ENCODE assay signal across 13 mouse cellular contexts in the genomic region with DNA sequence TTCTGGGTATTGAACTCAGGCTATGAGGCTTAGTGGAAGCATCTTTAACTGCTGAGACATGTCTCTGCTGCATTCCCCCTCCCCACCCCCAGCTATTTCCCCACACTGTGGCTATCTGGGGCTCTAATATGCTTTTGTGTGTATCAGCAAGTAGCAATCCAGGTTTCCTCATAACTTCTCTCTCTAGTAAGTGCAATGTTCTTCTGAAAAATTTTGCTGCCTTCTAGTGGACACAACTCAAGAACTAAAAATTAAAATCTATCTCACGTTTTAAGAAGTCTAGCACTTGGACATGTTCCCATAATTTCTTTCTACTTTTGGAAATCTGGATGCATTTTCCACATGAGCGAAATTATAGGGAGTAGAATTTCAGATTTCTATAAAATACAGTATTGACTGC. TPM values are rescaled to one million over a fixed set of nuclear protein-coding genes. Genes with fewer than 3 reads are reported as not detected.
DNase-seq lines count a peak whose midpoint lies in the region; ATAC-seq and TF ChIP-seq lines count a peak whose summit lies in the region.
"Had no signal": no experiment of that assay in that cellular context is flagged by ENCODE, and none has a peak within 500 bp of the region (broad histone marks: within the 10 kb centered on the region; RNA-seq: fewer than 3 reads in every experiment).

No protein-coding gene starts in this region.

- 65% methylated on average over 2 of the region's 2 CpGs for WGBS in kidney, postnatal 0 days

- no peak overlapping the region for H3K9ac ChIP-seq in kidney, postnatal 0 days (ENCODE audit: low read depth, low read length)
- H3K9ac ChIP-seq: hindbrain, embryonic 12.5 days had no signal

- no peaks in the 10 kb centered on the region for H3K4me1 ChIP-seq in kidney, postnatal 0 days (replicated peaks; ENCODE audit: insufficient read depth, low read length)
- H3K4me1 ChIP-seq: hindbrain, embryonic 12.5 days had no signal

- no peaks in the 10 kb centered on the region for H3K9me3 ChIP-seq in kidney, postnatal 0 days (replicated peaks; ENCODE audit: low read length)
- H3K9me3 ChIP-seq: heart, embryonic 10.5 days; hindbrain, embryonic 12.5 days had no signal

- no peak overlapping the region for H3K4me3 ChIP-seq in kidney, postnatal 0 days (replicated peaks; ENCODE audit: low read depth, low read length)
- H3K4me3 ChIP-seq: heart, embryonic 10.5 days; hindbrain, embryonic 12.5 days; myocyte had no signal

- ATAC-seq in kidney, postnatal 0 days (replicated peaks; ENCODE audit: low FRiP score, low read depth) = no peak
- ATAC-seq in erythroblast, adult 5-6 weeks (replicated peaks; ENCODE audit: low FRiP score, poor library complexity, severe bottlenecking) = no peak

- DNase-seq in kidney, postnatal 0 days (ENCODE audit: low spot score) = peak; percentile 57
- no peak for DNase-seq in kidney, adult 9 months
- peak; percentile 42 for DNase-seq in thymus, postnatal 0 days (ENCODE audit: low spot score)
- no peak for DNase-seq in thymus, adult 18-20 months
- peak; percentile 63 for DNase-seq in brain, adult 2 months (ENCODE audit: low read depth, low spot score)
- DNase-seq in adrenal gland, postnatal 14 days = no peak
- DNase-seq: cerebellum, postnatal 14 days; thymus, postnatal 4 days had no signal

- H3K36me3 ChIP-seq in kidney, postnatal 0 days (ENCODE audit: insufficient read depth, low read length) = no peaks in the 10 kb centered on the region
- H3K36me3 ChIP-seq: G1E; heart, embryonic 10.5 days; hindbrain, embryonic 12.5 days had no signal

- H3K27ac ChIP-seq in kidney, postnatal 0 days = no peak overlapping the region
- H3K27ac ChIP-seq: heart, embryonic 10.5 days; hindbrain, embryonic 12.5 days had no signal

- no peak overlapping the region for H3K4me2 ChIP-seq in kidney, postnatal 0 days (ENCODE audit: low read length)
- H3K4me2 ChIP-seq: hindbrain, embryonic 12.5 days had no signal

- TF ChIP-seq CTCF in kidney, postnatal 0 days (IDR thresholded peaks at IDR 0.05; ENCODE audit: low read depth) = peak; percentile 57

- no peaks in the 10 kb centered on the region for H3K27me3 ChIP-seq in kidney, postnatal 0 days (ENCODE audit: insufficient read depth, low read length)
- H3K27me3 ChIP-seq: hindbrain, embryonic 12.5 days had no signal

RNA-seq across cellular contexts. Expression of a gene that starts 50.3 kb away (rescaled TPM):
- polyA plus RNA-seq in kidney, postnatal 0 days (2015; fragmentation: Nextera tagmentation; extraction: Ambion mirVana) = 8.4 and 8.9 TPM in 2 replicates
- 54.1 and 63.7 TPM in 2 replicates for polyA plus RNA-seq in thymus, postnatal 0 days (2015; fragmentation: Nextera tagmentation; extraction: Ambion mirVana)
- 6.7 and 9.4 TPM in 2 replicates for total RNA-seq in erythroblast, adult 5-6 weeks (2015; ENCODE audit: low replicate concordance)
- 2.5 TPM in 2 replicates for total RNA-seq in erythroblast, adult 5-6 weeks (2017; ENCODE audit: low replicate concordance)
- total RNA-seq in adrenal gland, postnatal 14 days (2021) = 27.0 and 39.0 TPM in 2 replicates
- total RNA-seq: G1E had no signal
- polyA plus RNA-seq: G1E had no signal

Comparison
In these comparisons a context has a peak if more than half of its experiments do, and no peak if none do; other contexts are left out.
1. DNase-seq: peak in kidney, postnatal 0 days (single experiment), thymus, postnatal 0 days (single experiment) and brain, adult 2 months (single experiment); none in kidney, adult 9 months (single experiment), thymus, adult 18-20 months (0 of 2) and adrenal gland, postnatal 14 days (single experiment).